Mouse (Mus musculus) erythroblast, adult 5-6 weeks (primary cell): Measurements from ENCODE around the gene Crkl. TPM values are rescaled to one million over a fixed set of nuclear protein-coding genes. Genes with fewer than 3 reads are reported as not detected.

ENCODE experiments used
- ATAC-seq: replicated peaks from 2 replicates; pipeline ENCODE4 v1.8.0; 2016; ENCODE audit warnings: moderate number of reproducible peaks, mild to moderate bottlenecking, moderate TSS enrichment, inconsistent platforms; ENCODE audit not compliant: poor library complexity, low FRiP score, severe bottlenecking
- total RNA-seq, 2 experiments: library from RNA; stranded (forward) in 1 of 2; stranded (reverse) in 1 of 2; fragments of 150-400 nt in 1 of 2; fragments of 200-764, 138-1000 nt in 1 of 2; gene quantifications; 2 replicates each; pipeline versions ENCODE4 v1.2.3 to v1.2.4; 2015 to 2017; ENCODE audit warnings: low replicate concordance in 2 of 2

Crkl gene
- total RNA-seq (2015; ENCODE audit: low replicate concordance) (7.7 and 16.3 TPM in 2 replicates), total RNA-seq (2017; ENCODE audit: low replicate concordance) (8.1 and 16.1 TPM in 2 replicates)

DNA sequence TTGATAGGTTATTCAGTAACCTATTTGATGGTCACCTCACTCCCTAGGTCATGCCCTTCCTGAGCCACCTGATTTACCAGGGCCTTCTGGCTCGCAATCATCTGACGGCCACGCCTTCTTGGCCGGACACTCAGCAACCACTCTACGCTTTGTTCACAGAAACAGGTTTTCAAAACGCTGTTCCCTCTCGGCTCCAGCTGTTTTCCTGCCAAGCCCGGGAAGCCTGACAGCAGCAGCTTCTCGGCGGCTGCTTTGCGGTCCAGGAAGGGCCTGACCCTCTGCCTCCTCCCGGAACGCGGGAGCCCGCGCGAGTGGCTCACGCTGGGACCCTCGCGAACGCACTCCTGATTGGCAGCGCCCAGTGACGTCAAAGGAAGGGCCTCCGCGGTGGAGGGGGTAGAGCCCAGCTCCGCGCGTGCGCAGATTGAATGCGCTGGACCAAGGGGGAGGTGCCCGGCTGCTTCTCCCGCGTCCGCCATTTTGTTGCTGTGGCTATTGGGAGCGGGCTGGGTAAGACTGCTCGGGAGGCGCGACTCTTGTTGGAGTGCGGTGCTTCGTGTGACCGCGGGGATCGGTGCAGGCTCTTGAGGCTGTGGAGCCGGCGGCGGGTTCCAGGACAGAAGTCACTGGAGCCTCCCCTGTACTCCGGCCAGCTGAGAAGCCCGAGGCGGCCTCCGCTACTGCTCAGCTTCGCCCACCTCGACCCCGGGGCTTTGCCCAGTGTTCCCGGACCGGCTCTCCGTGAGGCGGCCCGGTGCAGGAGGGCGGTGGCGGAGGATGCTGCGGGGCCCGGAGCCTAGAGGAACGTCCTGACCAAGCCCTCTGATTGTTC, at the start of gene Crkl:
TSS of gene Crkl (plus strand) at position 447 of the 832 bp plus-strand sequence.
- ATAC-seq, result peak; percentile 94

DNA sequence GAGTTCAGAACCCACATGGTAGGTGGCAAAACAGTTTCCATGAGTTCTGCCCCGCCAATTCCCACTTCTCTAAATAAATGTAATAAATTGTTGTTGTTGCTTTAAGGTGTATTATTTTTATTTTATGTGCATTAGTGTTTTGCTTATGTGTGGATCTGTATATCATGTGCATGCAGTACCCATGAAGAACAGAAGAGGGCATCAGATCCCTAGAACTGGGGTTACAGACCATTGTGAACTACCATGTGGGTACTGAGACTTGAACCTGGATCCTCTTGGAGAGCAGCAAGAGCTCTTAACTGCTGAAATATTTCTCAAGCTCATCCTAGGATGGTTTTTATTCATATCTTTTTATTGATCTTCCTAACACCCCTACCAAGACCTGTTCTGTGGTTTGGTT, 48.9 kb upstream of the Crkl start:
- no peak for ATAC-seq

DNA sequence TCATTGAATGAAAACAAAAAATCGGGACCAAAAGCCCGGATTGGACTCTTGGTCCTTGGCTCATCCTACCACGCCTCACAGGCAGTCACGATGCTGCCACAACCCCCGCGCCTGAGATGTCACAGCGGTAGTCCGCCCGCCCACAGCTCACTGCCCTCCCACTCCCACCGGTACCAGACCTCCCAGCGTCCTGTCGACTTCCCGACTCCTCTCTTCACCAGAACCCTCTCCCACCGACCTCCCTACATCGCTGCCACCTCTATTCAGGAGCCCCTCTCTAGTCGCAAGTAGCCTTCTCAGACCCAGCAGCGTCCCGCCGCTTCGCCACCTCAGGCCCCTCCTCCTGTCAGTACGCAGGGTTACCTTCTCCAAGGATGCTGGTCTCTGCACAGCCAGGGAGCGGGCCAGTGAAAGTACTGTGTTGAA, 46.5 kb upstream of the Crkl start:
- ATAC-seq, result peak; percentile 42

DNA sequence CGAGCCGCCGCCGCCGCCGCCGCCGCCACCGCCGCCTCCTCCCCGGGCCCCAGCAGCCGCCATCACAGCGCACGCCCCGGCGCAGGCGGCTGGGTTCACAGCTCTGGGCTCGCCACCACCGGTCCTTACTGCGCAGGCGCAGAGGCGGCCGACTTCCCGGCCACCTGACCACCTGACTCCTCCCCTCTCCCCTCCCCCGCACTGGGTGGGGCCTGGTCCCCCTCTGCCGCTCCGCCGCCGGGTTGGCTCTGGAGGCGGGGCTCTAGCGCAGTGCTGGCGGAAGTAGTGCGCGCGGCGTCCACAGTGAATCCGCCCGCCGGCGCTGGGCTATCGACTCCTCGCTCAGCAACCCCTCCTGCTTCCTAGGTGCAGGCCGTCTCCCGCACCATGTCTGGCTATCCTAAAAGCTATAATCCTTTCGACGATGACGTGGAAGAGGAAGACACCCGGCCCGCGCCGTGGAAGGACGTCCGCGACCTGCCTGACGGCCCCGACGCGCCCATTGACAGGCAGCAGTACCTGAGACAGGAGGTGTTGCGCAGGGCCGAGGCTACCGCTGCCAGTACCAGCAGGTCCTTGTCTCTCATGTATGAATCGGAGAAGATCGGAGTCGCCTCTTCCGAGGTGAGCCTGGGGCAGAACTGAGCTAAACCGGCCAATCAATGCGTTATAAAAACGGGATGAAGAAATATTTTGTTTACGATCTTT, 45.9 kb upstream of the Crkl start, which contains the start of the genes Snap29 and Pi4ka:
TSS of gene Snap29 (plus strand) at position 251 of the 708 bp plus-strand sequence.
TSS of gene Pi4ka (minus strand) at position 579 of the 708 bp plus-strand sequence.
- ATAC-seq, result peak; percentile 95

DNA sequence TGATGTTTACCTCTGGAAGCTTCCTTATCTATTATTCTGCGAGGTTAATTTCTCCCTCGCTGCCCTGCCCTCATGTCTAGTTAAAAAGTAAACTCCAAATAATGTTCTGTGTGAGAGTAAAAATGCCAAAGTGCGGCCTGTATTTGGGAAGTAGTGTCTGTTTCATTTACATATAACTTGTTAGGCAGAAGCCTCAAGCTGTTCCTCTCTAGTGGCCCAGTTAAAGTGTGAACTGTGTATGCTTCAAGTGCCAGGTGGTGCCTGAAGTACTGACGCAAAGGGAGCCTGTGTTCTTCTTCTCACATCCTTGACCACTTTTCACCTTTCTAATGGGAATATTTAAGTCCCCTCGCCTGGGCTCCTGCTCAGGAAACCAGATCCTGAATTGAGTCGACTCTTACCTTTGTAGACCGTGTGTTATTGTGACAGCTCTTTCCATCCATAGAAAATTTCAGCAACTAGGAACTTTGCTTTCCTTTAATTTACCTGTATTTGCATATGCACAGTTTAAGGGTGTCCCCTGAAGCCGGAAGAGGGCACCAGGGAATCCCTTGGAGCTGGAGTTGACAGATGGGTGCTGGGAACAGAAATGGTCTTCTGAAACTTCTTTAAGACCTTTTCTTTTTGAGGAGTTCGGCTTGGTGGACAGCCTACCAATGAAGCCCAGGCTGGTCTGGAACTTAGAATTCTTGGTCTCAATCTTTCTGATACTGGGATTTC, 45.1 kb upstream of the Crkl start:
- peak; percentile 12; the same call in 1 of the 2 replicates for ATAC-seq

DNA sequence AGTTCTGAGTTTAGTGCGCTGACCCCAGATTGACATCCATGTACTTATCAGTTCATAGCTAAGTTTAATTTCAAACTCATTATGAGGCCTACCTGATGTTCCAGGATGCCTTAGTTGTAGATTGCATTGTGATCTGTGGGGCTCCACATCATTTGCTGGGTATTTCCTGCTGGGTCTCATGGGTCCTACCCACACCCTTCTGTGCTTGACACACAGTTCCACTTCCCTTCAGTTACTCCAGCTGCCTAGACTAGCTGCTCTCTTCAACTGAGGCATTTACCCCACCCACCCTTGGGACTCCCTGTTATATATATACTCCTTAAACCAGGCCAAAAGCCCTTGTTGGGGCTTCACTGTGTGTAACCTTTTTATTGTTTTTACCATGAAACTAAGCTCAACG, 42.7 kb upstream of the Crkl start:
- no peak for ATAC-seq

DNA sequence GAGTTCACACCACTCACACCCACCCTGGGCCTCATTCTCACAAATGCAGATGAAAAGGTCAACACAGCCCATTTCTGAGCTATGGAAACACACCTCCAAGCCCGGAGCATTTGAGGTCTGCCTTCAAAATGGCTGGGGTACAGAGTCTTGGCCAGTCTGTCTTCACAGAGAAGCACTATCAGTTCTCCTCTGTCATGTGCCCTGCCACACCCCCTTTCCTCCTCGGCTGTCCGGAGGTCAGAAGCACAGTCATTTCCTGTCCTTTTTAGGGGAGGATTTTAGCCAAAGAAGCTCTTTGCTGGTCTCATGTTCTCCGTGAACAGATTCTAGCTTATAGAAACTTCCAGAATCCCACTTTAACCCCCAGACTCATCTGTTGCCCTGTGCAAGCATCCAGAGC, 41.6 kb upstream of the Crkl start:
- ATAC-seq, result no peak

DNA sequence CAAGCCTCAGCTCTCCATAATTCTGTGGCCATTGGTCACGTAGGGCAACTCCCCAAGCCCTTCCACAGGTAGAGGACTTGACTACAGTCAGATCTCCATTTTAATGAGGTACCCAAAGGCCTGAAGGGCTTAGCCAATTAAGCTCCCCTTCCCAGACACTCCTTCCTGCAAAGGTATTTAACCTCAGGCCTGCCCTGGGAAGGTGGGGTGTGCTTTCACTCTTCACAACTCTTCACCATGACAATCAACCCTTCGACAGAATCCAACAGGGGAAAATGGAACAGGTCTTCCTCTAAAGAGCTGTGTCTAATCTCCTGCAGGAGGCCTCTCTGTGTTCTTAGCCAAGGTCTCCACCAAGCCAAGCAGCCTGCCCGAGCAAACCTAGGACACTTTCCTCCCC, 28.8 kb upstream of the Crkl start:
- ATAC-seq, result no peak

DNA sequence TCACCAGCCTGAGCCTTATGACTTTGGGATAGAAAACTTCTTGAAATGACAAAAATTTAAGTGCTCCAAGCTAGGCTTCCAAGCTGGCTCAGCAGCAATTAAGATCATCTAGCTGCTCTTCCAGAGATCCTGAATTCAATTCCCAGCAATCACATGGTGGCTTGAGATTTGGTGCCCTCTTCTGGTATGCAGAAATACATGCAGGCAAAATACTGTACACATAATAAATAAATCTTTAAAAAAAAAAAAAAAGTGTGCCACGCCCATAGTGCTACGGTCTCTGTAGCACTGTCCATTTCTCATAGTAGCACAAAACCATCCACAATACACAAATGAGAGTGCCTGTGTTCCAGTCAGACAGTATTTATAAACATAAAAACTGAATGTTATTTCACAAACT, 19.2 kb upstream of the Crkl start:
- no peak for ATAC-seq

DNA sequence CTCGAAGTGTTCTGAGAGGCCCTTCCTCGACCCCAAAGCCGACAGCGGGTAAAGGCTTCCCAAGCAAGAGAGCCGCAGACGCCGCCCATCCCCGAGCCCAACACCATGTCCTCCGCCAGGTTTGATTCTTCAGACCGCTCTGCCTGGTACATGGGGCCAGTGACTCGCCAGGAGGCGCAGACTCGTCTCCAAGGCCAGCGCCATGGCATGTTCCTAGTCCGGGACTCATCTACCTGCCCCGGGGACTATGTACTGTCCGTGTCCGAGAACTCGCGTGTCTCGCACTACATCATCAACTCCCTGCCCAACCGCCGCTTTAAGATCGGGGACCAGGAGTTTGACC, 557 bp downstream of the Crkl start:
- ATAC-seq, result peak; percentile 66

DNA sequence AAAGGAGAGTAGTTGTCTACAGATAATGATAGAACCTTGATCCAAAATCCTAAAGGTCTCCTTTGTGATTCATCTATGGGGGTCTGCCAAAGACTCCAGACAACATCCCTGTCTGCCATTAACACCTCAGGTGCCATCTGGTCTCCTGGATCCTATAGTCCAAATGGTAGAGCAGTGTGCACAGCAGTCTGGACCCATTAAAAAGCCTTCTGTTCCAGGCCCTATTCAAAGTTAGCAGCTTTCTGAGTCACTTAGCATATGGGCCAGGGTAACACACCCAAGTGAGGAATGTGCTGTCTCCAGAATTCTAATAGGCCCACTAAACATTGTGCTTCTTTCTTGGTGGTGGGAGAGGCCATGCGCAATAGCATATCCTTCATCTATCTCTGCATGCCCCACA, 5.1 kb downstream of the Crkl start:
- ATAC-seq, result no peak

DNA sequence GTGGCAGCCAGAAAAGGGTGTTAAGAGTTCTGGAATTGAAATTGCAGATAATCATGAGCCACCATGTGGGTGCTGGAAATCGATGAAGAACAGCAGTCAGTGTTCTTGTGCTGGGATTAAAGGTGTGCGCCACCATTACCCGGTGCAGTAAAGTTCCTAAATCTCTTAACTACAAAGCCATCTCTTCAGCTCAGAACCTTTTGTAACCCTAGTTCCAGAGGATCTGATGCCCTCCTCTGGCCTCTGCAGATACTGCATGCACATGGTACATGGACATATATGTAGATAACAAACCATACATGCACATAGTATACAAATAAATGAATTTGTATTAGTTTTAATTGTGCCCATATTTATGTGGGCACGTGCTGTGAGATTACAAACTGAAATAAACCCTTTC, 8.5 kb downstream of the Crkl start:
- ATAC-seq, result peak; percentile 76

DNA sequence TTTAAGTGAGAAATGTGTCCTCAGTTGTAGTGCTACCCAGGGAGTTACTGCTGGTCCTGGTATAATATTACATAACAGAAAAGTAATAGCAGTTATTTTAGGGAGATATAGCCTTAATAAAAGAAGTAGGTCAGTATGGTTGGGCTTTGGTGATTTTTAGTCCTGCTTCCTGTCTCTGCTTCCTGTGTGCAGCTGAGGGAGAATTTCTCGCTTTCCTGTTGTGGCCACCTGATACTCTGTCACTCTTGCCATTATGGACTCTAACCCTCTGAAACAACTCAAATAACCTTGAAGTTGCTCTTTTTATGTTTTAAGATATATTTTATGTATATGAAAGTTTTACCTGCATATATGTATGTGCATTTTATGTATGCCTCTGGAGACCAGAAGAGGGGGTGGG, 9.8 kb downstream of the Crkl start:
- ATAC-seq, result no peak

DNA sequence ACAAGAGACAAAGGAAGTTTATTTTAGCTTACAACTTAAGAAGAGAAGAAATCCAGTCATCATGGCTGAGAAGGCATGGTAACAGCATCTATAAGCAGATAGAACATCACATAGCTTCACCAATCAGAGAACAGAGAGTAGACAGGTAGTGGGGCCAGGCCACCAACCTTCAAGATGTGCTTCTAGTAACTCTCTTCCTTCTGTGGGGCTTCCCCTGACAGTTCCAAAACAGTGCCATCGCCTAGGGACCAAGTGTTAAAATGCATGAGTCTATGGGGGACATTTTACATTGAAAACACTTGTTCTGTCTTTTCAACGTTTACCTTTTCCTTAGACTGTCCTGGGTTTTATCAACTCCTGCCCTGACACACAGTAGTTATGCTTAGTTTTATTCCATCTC, 11.4 kb downstream of the Crkl start:
- no peak for ATAC-seq

DNA sequence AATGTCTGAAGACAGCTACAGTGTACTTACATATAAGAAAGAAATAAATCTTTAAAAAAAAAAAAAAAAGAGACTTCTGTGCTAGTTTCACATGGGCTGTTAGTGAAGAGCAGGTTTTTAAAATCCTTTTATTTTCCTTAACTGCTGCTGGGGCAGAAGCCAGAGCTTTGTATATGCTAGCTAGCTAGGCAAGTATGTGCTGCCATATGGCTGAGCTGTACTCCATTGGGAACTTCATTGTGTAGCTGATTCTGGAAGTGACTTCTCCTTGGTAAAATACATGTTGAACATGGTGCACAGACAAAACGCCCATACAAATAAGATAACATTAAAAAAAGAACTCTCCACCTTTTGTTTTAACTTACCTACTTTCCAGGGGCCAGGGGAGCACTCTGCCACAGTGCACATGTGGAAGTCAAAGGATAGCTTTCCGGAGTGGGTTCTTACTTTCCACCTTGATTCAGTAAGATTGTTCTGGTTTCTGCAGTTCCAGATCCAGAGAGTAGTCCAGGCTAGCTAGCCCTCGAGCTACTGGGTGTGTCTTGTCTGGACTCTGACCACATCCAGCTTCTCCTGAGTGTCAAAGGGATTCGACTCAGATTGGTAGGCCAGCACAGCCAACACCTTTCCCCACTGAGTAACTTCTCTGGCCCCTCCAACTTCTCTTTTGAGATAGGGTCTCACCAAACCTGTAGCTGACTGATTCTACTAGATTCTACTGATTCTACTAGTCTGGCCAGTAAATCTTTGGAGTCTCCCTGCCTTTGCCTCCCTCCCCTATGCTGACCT, 15.3 kb downstream of the Crkl start:
- no peak for ATAC-seq

DNA sequence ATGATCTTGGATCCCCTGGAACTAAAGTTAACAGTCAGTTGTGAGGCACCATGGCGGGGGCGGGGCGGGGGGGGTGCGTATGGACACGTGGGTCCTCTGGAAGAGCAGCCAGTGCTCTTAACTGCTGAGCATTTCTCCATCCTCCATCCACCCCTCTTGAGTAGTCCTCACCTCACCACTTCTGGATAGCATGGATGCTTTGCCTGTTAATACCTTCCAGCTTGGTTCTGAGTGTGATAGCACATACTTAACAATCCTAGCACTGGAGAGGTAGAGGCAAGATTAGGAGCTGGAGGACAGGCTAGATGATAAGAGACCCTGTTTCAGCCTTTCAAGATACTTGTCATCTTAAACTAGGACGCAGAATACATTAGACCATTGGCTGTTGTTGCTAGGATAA, 20.7 kb downstream of the Crkl start:
- ATAC-seq, result no peak

DNA sequence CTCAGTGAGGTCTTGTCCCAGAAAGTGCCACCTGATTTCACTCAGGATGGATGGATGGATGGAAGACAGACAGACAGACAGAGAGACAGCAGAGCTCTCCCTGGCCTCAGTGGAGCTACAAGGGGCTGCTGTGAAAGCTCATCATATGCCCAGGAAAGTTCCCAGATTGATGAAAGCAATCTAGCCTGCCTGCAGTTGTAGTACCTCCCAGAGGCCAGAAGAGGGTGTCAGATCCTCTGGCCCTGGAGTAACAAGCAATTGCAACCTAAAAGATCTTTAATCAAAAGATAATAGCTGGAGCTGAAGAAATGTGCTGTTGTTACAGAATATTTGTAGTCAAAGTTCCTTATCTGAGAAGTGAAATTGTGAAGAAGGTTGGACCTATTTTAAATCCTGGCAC, 22.3 kb downstream of the Crkl start:
- ATAC-seq, result 0 out of 2 replicates have a peak, but pooled peaks have one; percentile 61

DNA sequence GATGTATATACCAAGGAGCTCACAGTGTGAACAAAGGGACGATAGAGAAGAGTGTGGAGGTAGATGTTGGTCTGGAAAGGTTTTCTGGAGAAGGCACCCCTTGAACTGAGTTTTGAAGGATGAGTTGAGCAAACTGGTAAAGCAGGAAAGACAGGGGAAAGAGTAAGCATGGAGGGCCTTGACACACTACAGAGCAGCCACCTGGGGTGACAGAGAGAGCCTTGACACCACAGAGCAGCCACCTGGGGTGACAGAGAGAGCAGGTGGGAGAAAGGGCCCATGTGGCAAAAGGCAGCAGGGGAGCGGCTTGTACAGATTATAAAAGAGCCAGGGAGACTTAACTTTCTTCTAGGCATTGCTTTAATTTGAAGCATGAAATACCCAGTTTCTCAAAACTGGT, 23.0 kb downstream of the Crkl start:
- no peak for ATAC-seq

DNA sequence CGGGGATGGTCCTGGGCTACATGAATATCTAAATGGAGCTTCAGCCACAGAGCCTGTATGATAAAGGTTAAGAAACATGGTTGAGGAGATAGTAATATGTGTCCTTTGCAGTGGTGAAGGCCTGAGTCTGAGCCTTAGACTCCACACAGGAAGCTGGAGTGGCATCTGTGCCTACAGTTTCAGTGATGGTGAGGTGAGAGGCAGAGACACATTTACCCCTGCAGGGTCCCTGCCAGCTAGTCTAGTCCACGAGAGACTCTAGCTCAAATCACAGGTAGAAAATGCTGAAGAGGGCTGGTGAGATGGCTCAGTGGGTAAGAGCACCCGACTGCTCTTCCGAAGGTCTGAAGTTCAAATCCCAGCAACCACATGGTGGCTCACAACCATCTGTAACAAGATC, 23.5 kb downstream of the Crkl start:
- no peak for ATAC-seq
